ENCODE assay signal across 7 mouse cellular contexts in the genomic region with DNA sequence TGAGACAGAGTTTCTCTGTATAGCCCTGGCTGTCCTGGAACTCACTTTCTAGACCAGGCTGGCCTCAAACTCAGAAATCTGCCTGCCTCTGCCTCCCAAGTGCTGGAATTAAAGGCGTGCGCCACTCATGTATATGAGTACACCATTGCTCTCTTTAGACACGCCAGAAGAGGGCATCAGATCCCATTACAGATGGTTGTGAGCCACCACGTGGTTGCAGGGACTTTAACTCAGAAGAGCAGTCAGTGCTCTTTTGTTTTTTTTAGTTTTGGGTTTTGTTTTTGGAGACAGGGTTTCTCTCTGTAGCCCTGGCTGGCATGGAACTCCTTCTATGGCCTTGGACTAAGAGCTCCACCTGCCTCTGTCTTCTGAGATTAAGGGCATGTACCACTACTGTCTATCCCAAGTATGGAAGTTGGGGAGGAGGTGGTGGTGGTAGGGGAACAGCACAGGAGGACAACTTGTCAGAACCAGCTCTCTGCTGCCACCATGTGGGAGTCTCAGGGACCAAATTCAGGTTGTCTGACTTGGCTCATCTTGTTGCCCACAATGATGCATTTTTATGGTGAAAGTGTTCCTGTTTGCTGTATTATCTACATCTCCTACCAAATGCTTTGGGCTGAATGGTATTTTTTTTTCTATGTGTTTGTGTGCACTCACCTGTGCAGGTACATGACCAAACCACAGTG. TPM values are rescaled to one million over a fixed set of nuclear protein-coding genes. Genes with fewer than 3 reads are reported as not detected.
DNase-seq lines count a peak whose midpoint lies in the region; ATAC-seq and TF ChIP-seq lines count a peak whose summit lies in the region.

No protein-coding gene starts in this region.

- H3ac ChIP-seq in C2C12 (ENCODE audit: control insufficient read depth, insufficient read length, low read depth), result no peak overlapping the region

- H3K79me2 ChIP-seq in C2C12 (ENCODE audit: control insufficient read depth, insufficient read depth), result peaks cover 35% of the 10 kb centered on the region

- no peak for ATAC-seq in G1E (ENCODE audit: extremely low read depth, insufficient number of reproducible peaks, low FRiP score, poor library complexity, severe bottlenecking)

- no peak overlapping the region for H3K27ac ChIP-seq in cerebellum, adult 2 months (ENCODE audit: insufficient read depth, low read length)

- 55% methylated on average over 4 of the region's 4 CpGs for WGBS in cerebellum, adult 2 months

- TF ChIP-seq CTCF in C2C12 (IDR thresholded peaks at IDR 0.05; ENCODE audit: control insufficient read depth, insufficient read depth, insufficient read length), result peak; percentile 71
- TF ChIP-seq CTCF in G1E (IDR thresholded peaks at IDR 0.05; ENCODE audit: low read depth, low read length), result peak; percentile 85
- TF ChIP-seq CTCF in cerebellum, adult 2 months (IDR thresholded peaks at IDR 0.05; ENCODE audit: borderline replicate concordance, insufficient read depth, low read depth, low read length), result peak; percentile 91

- no peaks in the 10 kb centered on the region for H3K9me3 ChIP-seq in G1E (replicated peaks)

- H3K4me3 ChIP-seq in C2C12 (ENCODE audit: insufficient read depth, poor library complexity, severe bottlenecking), result no peak overlapping the region
- no peak overlapping the region for H3K4me3 ChIP-seq in G1E (ENCODE audit: low read depth, low read length)
- H3K4me3 ChIP-seq in cerebellum, adult 2 months (replicated peaks; ENCODE audit: insufficient read depth, low read depth, low read length), result no peak overlapping the region

- peaks cover 10% of the 10 kb centered on the region for H3K36me3 ChIP-seq in C2C12 (ENCODE audit: control insufficient read depth, insufficient read depth)
- peaks cover 27% of the 10 kb centered on the region for H3K36me3 ChIP-seq in G1E (replicated peaks)

- H3K27me3 ChIP-seq in C2C12 (ENCODE audit: control insufficient read depth, insufficient read depth, insufficient read length) (no peaks in the 10 kb centered on the region), G1E (ENCODE audit: insufficient read depth, low read length) (no peaks in the 10 kb centered on the region)
- H3K27me3 ChIP-seq in cerebellum, adult 2 months (ENCODE audit: control insufficient read depth, insufficient read depth, low read length), result no peaks in the 10 kb centered on the region

- no peak for DNase-seq in G1E (ENCODE audit: low spot score)
- DNase-seq in cerebellum, adult 2 months, result peak; percentile 76 to 85
- peak; percentile 81 for DNase-seq in gastrocnemius, adult 18-20 months (ENCODE audit: low spot score)
- peak; percentile 90 for DNase-seq in kidney, postnatal 4 days
- DNase-seq in lung, postnatal 10 days, result peak; percentile 90
- DNase-seq in right cerebral cortex, postnatal 25 days, result peak; percentile 74

- TF ChIP-seq POLR2A in cerebellum, adult 2 months (IDR thresholded peaks at IDR 0.05; ENCODE audit: borderline replicate concordance, insufficient read depth, low read length), result no peak

- H3K4me1 ChIP-seq in G1E (ENCODE audit: insufficient read depth, low read depth, low read length), result peaks cover 71% of the 10 kb centered on the region
- H3K4me1 ChIP-seq in cerebellum, adult 2 months (ENCODE audit: control insufficient read depth, insufficient read depth, low read length), result peaks cover 8% of the 10 kb centered on the region; the same call in 1 of the 2 replicates

- peaks cover 29% of the 10 kb centered on the region for H3K79me3 ChIP-seq in C2C12 (ENCODE audit: low read depth)

TF ChIP-seq in C2C12, 6 proteins besides CTCF, POLR2A, EP300 and RAD21:
- no peak for TF ChIP-seq MYOG (IDR thresholded peaks at IDR 0.05; ENCODE audit: control insufficient read depth, extremely low read depth, insufficient read length)
- TF ChIP-seq USF1 (IDR thresholded peaks at IDR 0.05; ENCODE audit: low read depth), result peak; percentile 38
- TF ChIP-seq MAX (IDR thresholded peaks at IDR 0.05), result peak; percentile 18
TF ChIP-seq in C2C12: peak in this region for 2.

RNA-seq across cellular contexts. Expression of gene Zfp553, which starts 4.1 kb away (rescaled TPM):
- polyA plus RNA-seq in C2C12 (2012; fragmentation: generic; extraction: Trizol) (16.1 TPM), G1E (2012) (25.3 and 26.2 TPM in 2 replicates)
- total RNA-seq in G1E (2014; fragmentation: Nextera tagmentation) (11.7 and 20.0 TPM in 2 replicates), G1E (2017) (22.0 and 25.2 TPM in 2 replicates)
- 16.6 and 17.6 TPM in 2 replicates for polyA plus RNA-seq in cerebellum, adult 2 months (2012; rRNA removed)
- 1 to 10 TPM; 4.2 to 4.6 TPM for total RNA-seq in gastrocnemius, adult 18-20 months (2021)

RNA-seq across cellular contexts. Expression of gene Sept1, which starts 4.2 kb away (rescaled TPM):
- polyA plus RNA-seq in C2C12 (2012; fragmentation: generic; extraction: Trizol) (1.7 TPM), G1E (2012) (263 and 305 TPM in 2 replicates)
- total RNA-seq in G1E (2014; fragmentation: Nextera tagmentation) (128 and 141 TPM in 2 replicates), G1E (2017) (51.1 and 54.9 TPM in 2 replicates)
- 11.3 and 12.5 TPM in 2 replicates for polyA plus RNA-seq in cerebellum, adult 2 months (2012; rRNA removed)
- total RNA-seq in gastrocnemius, adult 18-20 months (2021), result 1 to 10 TPM; 1.0 to 1.3 TPM

RNA-seq across cellular contexts. Expression of gene Zfp771, which starts 15.3 kb away (rescaled TPM):
- polyA plus RNA-seq in C2C12 (2012; fragmentation: generic; extraction: Trizol), result 38.0 TPM
- total RNA-seq in G1E (2014; fragmentation: Nextera tagmentation), result 3.1 and 5.8 TPM in 2 replicates
- total RNA-seq in G1E (2017), result 11.9 and 16.5 TPM in 2 replicates
- 42.6 and 60.5 TPM in 2 replicates for polyA plus RNA-seq in G1E (2012)
- 88.7 and 95.4 TPM in 2 replicates for polyA plus RNA-seq in cerebellum, adult 2 months (2012; rRNA removed)
- total RNA-seq in gastrocnemius, adult 18-20 months (2021), result 10 to 100 TPM; 19.7 to 21.1 TPM

RNA-seq across cellular contexts. Expression of gene Mylpf, which starts 20.1 kb away (rescaled TPM):
- polyA plus RNA-seq in C2C12 (2012; fragmentation: generic; extraction: Trizol), result 39.4 TPM
- 2.6 TPM in 1 of 2 replicates, not detected in the other for total RNA-seq in G1E (2014; fragmentation: Nextera tagmentation)
- total RNA-seq in G1E (2017), result 2.8 TPM in 2 replicates
- polyA plus RNA-seq in G1E (2012), result 0.44 and 0.94 TPM in 2 replicates
- 1.6 and 3.0 TPM in 2 replicates for polyA plus RNA-seq in cerebellum, adult 2 months (2012; rRNA removed)
- total RNA-seq in gastrocnemius, adult 18-20 months (2021), result over 10,000 TPM; 24,635 to 28,732 TPM

RNA-seq across cellular contexts. Expression of gene Tbc1d10b, which starts 20.5 kb away (rescaled TPM):
- polyA plus RNA-seq in C2C12 (2012; fragmentation: generic; extraction: Trizol), result 41.4 TPM
- total RNA-seq in G1E (2014; fragmentation: Nextera tagmentation), result 19.5 and 26.7 TPM in 2 replicates
- total RNA-seq in G1E (2017), result 38.3 and 40.1 TPM in 2 replicates
- 72.0 and 74.1 TPM in 2 replicates for polyA plus RNA-seq in G1E (2012)
- polyA plus RNA-seq in cerebellum, adult 2 months (2012; rRNA removed), result 72.4 and 83.9 TPM in 2 replicates
- total RNA-seq in gastrocnemius, adult 18-20 months (2021), result 10 to 100 TPM; 26.4 to 29.5 TPM

Comparison
In these comparisons a context has a peak if more than half of its experiments do, and no peak if none do; other contexts are left out.
1. RNA of gene Sept1, which starts 4.2 kb away (polyA plus RNA-seq): 263 to 305 TPM in G1E; 11.3 to 12.5 TPM in cerebellum, adult 2 months and 1.7 TPM in C2C12 (single experiment); every median in the first group is over 10 times any median in the second.
2. Peak in every context shown above with its lines, with median percentiles within 50 percentile points of each other: CTCF ChIP-seq.